Mouse (Mus musculus) megakaryocyte, embryonic 14.5 days (primary cell): Measurements from ENCODE around the gene Calhm5.

ENCODE experiments used
- FLI1 ChIP-seq: IDR thresholded peaks from 2 replicates; pipeline ENCODE4 v1.6.1; 2012; ENCODE audit warnings: low read length, inconsistent platforms, mixed read lengths
- GATA1 ChIP-seq: IDR thresholded peaks from 3 replicates; pipeline ENCODE4 v1.6.1; 2012; ENCODE audit warnings: mixed read lengths, low read length, inconsistent platforms, borderline replicate concordance

DNA sequence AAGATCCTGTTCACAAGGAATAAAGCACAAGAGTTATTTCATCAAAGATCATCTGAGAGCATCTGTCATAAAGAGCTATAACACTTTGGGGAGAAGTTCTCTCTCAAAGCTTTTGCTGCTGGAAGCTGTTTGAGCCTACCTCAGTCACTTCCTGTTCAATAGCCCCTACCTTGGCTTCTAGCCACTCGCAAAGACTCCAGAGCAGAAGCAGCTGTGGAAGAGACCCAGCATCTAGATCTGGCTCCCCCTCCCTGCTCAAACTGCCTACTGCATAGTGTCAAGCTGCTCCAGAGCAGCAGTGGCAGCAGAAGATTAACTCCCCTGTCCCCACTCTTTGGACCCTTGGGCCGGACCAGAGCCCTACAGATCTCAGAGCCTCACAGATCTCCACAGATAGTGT lies 42.3 kb downstream of the Calhm5 start:
- TF ChIP-seq GATA1 (no peak), FLI1 (no peak)
